Mouse (Mus musculus) lung, embryonic 14.5 days (tissue): ENCODE data around the gene Rnf20. TPM values are rescaled to one million over a fixed set of nuclear protein-coding genes. Genes with fewer than 3 reads are reported as not detected.
"Not testable (repeated sequence)": the region's sequence is repeated elsewhere in the genome, so short reads cannot be mapped to it uniquely, and the experiment has no call there.

Experiments used
- ATAC-seq: fragments of 200-750 bp; cut with Nextera tagmentation; 2 replicates; pipeline ENCODE4 v1.8.0; 2017; ENCODE audit warnings: mild to moderate bottlenecking, moderate TSS enrichment, moderate library complexity; ENCODE audit not compliant: insufficient read depth
- DNase-seq: peaks from one replicate; pipeline ENCODE4 v3.0.0-alpha.2; 2015
- H3K27ac ChIP-seq: fragments of 300-500 bp; sonication (generic); 2 replicates; pipeline ENCODE4 v1.5.1; 2014; ENCODE audit warnings: low read depth, mild to moderate bottlenecking, moderate library complexity
- H3K27me3 ChIP-seq: fragments of 300-500 bp; sonication (generic); 2 replicates; pipeline ENCODE4 v1.6.1; 2014; ENCODE audit warnings: low read length, control low read depth; ENCODE audit not compliant: insufficient read depth
- H3K36me3 ChIP-seq: fragments of 300-500 bp; sonication (generic); 2 replicates; pipeline ENCODE4 v1.6.1; 2014; ENCODE audit warnings: control low read depth; ENCODE audit not compliant: insufficient read depth
- H3K4me1 ChIP-seq: fragments of 300-500 bp; sonication (generic); 2 replicates; pipeline ENCODE4 v1.6.1; 2014; ENCODE audit warnings: antibody characterized with exemption, control low read depth; ENCODE audit not compliant: insufficient read depth
- H3K4me2 ChIP-seq: fragments of 300-500 bp; sonication (generic); 2 replicates; pipeline ENCODE4 v1.6.1; 2014; ENCODE audit warnings: mild to moderate bottlenecking
- H3K4me3 ChIP-seq: fragments of 300-500 bp; sonication (generic); 2 replicates; pipeline ENCODE4 v1.5.1; 2014; ENCODE audit warnings: low read depth, low read length
- H3K9ac ChIP-seq: fragments of 300-500 bp; sonication (generic); 2 replicates; pipeline ENCODE4 v1.6.1; 2014
- H3K9me3 ChIP-seq: fragments of 300-500 bp; sonication (generic); 2 replicates; pipeline ENCODE4 v1.6.1; 2016; ENCODE audit warnings: low read depth, low read length, control low read depth
- CTCF ChIP-seq: IDR thresholded peaks from 2 replicates; pipeline ENCODE4 v1.5.1; 2016; ENCODE audit warnings: antibody characterized with exemption, low read depth
- WGBS: fragments of 180-500 bp; shearing (Covaris S2); extraction: QIAGEN DNeasy Blood & Tissue Kit; methylation state at CpG from one replicate; pipeline ENCODE4 v1.1.7; 2014; 5-methylcytosine and 5-hydroxymethylcytosine counted together
- polyA plus RNA-seq: library from polyadenylated mRNA; unstranded; fragments of >200 nt; fragmentation: Nextera tagmentation; extraction: Ambion mirVana; gene quantifications from 2 replicates; pipeline ENCODE4 v1.2.1, GENCODE M21; 2014

Rnf20 gene
- polyA plus RNA-seq, 1 experiment from 2014 or later: 59.6 TPM

DNA sequence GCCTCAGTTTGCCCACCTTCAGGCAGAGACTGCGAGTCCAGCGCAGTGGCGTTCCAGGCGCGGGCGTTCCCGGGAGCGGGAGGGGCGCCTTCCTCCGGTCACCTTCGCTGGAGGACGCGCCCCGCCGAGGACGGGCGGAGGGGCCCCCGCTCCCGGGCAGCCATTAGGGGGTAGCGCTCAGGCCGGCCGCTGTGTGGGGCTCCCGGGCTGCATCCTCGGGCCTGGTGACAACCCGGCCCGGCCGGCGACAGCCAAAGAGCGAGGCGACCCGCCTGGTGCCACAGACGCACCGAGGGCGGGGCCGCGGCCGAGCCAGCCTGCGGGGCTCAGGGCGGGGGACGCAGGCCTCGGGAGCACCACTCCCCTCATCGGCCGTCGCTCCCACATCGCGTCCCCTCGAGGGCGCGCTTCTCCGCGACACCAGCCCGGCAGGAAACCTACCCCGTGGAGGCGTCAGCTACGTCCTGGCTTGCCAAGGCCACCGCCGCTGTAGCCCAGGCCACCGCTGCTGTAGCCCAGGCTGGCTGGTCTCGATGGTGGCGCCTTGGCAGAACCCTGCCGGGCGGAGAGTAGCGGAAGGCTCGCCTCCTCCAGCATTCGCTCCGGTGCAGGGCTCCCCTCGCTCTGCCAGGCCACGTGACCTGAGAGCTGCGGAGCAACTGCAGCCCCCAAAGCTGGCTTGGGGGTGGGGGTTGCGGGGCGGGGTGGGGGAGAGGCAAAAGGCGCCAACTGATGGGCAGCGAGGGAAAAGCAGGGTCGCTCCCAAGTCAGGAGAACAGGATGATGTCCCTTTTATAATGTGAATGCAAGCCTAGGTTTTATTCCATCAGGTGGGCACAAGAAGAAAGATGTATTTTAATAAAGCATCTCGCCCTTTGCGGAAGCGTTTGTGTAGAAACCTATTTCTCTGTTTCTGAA, 34.4 kb upstream of the Rnf20 start, which contains the start of gene Tmem246:
TSS of gene Tmem246 (minus strand) at position 694 of the 918 bp plus-strand sequence.
- DNase-seq (peak; percentile 78), ATAC-seq (peak; percentile 96)
- peak within 1 kb of the TSS; percentile 71 for H3K9ac ChIP-seq
- H3K4me1 ChIP-seq: no peaks in the 10 kb centered on the region
- under 1% methylated on average over 77 of the region's 77 CpGs for WGBS
- TF ChIP-seq CTCF: 0 out of 2 replicates have a peak, but pooled peaks have one; percentile 1
- H3K4me3 ChIP-seq: peak within 1 kb of the TSS; percentile 71
- H3K36me3 ChIP-seq: no peaks in the 10 kb centered on the region
- no peaks in the 10 kb centered on the region for H3K9me3 ChIP-seq
- H3K27me3 ChIP-seq: no peaks in the 10 kb centered on the region
- peak within 1 kb of the TSS; percentile 77 for H3K27ac ChIP-seq
- H3K4me2 ChIP-seq: peak within 1 kb of the TSS; percentile 88

GRCm38 (mm10) chr4:49603161-49603560, 28.6 kb upstream of the Rnf20 start:
- Histone ChIP-seq H3K4me2 (no peak overlapping the region), H3K27ac (no peak overlapping the region), H3K4me3 (no peak overlapping the region), H3K9me3 (no peaks in the 10 kb centered on the region), H3K4me1 (no peaks in the 10 kb centered on the region), H3K27me3 (no peaks in the 10 kb centered on the region), H3K9ac (no peak overlapping the region), H3K36me3 (no peaks in the 10 kb centered on the region)
- no peak for DNase-seq
- ATAC-seq: no peak
- TF ChIP-seq CTCF: no peak
- WGBS: 82% methylated on average over 2 of the region's 2 CpGs

DNA sequence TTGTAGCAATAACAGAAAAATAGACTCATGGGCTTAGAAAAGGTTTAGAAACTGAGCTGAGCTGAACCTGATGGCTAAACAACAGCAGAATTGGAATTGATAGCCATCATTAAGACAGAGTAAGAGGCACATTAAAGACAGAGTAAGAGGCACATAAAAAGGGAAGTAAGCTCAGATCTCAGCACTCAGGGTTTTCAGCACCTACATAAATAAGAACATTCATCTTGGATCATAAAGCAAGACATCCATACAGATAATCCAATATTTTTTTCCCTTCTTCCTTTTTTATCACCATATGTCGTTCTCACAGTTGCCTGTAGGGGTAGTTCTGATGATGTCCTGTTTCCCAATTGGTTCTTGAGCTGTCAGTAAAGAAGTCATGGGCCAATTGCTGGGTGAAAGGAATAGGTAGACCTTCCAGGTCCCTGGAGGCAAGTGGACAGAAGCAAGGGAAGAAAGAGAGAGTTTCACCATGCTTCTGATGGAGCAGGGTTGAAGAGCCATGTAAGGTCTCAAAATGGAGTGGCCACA, 27.7 kb upstream of the Rnf20 start:
- H3K36me3 ChIP-seq: no peaks in the 10 kb centered on the region
- H3K27ac ChIP-seq: no peak overlapping the region
- DNase-seq: no peak
- H3K4me2 ChIP-seq: no peak overlapping the region
- no peak overlapping the region for H3K4me3 ChIP-seq
- H3K27me3 ChIP-seq: no peaks in the 10 kb centered on the region
- no peak overlapping the region for H3K9ac ChIP-seq
- H3K4me1 ChIP-seq: no peaks in the 10 kb centered on the region
- no peak for TF ChIP-seq CTCF
- ATAC-seq: no peak
- WGBS: 44% methylated on average over 1 of the region's 1 CpGs
- no peaks in the 10 kb centered on the region for H3K9me3 ChIP-seq

- DNase-seq: no peak
- H3K9ac ChIP-seq: no peak overlapping the region
- no peaks in the 10 kb centered on the region for H3K9me3 ChIP-seq
- ATAC-seq: no peak
- no peak for TF ChIP-seq CTCF
- no peaks in the 10 kb centered on the region for H3K36me3 ChIP-seq
- no peak overlapping the region for H3K4me2 ChIP-seq
- WGBS: 81% methylated on average over 5 of the region's 5 CpGs
- H3K4me3 ChIP-seq: no peak overlapping the region
- H3K4me1 ChIP-seq: no peaks in the 10 kb centered on the region
- no peaks in the 10 kb centered on the region for H3K27me3 ChIP-seq
- no peak overlapping the region for H3K27ac ChIP-seq
Measured at GRCm38 (mm10) chr4:49604616-49605015, 27.2 kb upstream of the Rnf20 start.

- Histone ChIP-seq H3K27ac (no peak overlapping the region), H3K9me3 (no peaks in the 10 kb centered on the region), H3K4me1 (no peaks in the 10 kb centered on the region), H3K9ac (no peak overlapping the region), H3K27me3 (no peaks in the 10 kb centered on the region), H3K36me3 (no peaks in the 10 kb centered on the region), H3K4me3 (no peak overlapping the region), H3K4me2 (no peak overlapping the region)
- no peak for TF ChIP-seq CTCF
- no peak for DNase-seq
- WGBS: 68% methylated on average over 1 of the region's 1 CpGs
- ATAC-seq: no peak
Measured at GRCm38 (mm10) chr4:49605459-49605858, 26.3 kb upstream of the Rnf20 start.

GRCm38 (mm10) chr4:49616924-49617323, 14.9 kb upstream of the Rnf20 start:
- H3K27me3 ChIP-seq: no peaks in the 10 kb centered on the region
- no peak overlapping the region for H3K9ac ChIP-seq
- no peaks in the 10 kb centered on the region for H3K36me3 ChIP-seq
- 88% methylated on average over 10 of the region's 10 CpGs for WGBS
- no peak overlapping the region for H3K4me3 ChIP-seq
- H3K4me1 ChIP-seq: no peaks in the 10 kb centered on the region
- H3K4me2 ChIP-seq: no peak overlapping the region
- H3K27ac ChIP-seq: no peak overlapping the region
- ATAC-seq (no peak), DNase-seq (no peak)
- TF ChIP-seq CTCF: no peak
- no peaks in the 10 kb centered on the region for H3K9me3 ChIP-seq

- H3K4me1 ChIP-seq, DNase-seq, ATAC-seq: not testable (repeated sequence)
Measured at GRCm38 (mm10) chr4:49619861-49620260, 11.9 kb upstream of the Rnf20 start.

More at GRCm38 (mm10) chr4:49619861-49620260, 11.9 kb upstream of the Rnf20 start:
- not testable (repeated sequence) for H3K4me3 ChIP-seq, H3K27me3 ChIP-seq, H3K4me2 ChIP-seq, H3K9ac ChIP-seq, H3K9me3 ChIP-seq, H3K36me3 ChIP-seq, H3K27ac ChIP-seq
- 85% methylated on average over 7 of the region's 7 CpGs for WGBS
